Mouse (Mus musculus) ovary, adult 18-20 months (tissue): Measurements from ENCODE around the gene Rbms3.

ENCODE experiments used
- DNase-seq: peaks from one replicate; pipeline ENCODE4 v3.0.0; 2022; ENCODE audit warnings: low spot score, mixed read lengths

The Rbms3 gene

DNA sequence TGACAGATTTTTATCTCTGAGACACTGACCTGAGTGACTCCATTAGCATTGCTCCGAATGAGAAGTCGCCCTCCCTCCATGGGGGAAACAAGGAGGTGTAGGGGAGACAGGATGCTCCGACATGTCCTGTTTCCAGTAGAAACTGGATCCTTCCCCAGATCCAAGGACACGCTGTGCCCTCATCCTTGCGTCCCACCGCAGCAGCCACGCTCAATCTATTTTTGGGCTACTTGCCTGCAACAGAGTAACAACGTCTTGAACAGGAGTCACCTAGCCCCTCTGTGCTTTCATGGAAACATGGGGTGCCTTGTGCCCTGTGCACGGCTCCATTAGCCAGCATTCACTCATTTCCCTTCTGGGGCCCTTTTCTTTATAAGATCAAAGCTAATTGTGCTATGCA, at the start of gene Rbms3:
TSS of gene Rbms3 (minus strand) at position 143 of the 400 bp plus-strand sequence.
- DNase-seq, result no peak

DNA sequence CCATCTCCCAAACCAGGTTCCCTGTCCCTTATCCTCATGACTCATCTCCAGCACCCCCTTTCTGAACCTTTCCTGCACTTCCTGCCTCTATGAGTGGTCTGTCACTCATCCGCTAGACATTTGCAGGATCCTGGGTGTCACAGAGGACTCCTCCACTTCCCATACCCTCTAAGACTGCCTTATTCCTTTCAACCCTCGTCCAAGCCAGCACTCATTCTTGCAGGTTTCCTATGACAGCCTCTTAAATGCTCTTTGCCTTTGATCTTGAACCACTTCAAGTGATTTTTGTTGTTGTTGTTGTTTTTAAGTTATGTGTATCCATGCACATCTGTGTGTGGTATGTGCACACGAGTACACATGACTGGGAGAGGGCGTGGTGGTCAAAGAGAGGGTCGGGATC, 43.6 kb upstream of the Rbms3 start:
- no peak for DNase-seq

DNA sequence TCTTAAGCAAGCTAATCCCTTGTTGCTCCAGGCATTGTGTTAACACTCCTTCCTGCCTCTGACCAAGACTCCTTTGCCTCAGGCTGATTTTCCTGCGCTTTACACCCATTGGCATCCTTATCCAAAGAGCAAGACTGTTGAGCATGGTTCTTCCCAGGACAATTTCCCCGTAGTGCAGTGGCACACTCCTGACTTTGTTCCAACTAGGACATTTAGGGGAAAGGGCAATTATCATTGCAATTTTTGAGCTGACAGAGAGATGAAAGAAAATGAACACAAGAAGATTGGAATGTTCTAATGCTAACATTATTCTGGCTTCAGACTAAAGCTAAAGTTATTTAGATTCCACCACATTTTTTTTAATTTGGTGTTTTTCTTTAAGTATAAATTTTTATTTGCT, 24.9 kb upstream of the Rbms3 start:
- no peak for DNase-seq

DNA sequence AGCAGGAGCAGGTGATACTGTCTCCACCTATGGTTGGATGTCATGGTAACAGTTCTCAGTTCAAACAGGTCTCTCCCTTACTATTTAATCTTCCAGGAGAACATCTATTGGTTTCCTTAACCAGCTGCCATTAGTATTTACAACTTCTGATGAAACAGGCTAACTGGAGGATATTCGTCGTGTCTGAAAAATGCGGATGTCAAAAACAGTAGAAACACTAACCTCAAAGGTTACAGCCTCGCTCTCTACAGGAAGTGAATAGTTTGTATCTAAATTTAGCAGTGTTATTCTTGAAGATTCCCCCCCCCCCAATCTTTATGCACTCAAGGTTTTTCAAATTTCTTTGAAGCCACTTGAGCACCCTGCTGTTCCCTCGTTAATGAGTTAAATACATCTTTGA, 23.9 kb upstream of the Rbms3 start:
- DNase-seq, result no peak

DNA sequence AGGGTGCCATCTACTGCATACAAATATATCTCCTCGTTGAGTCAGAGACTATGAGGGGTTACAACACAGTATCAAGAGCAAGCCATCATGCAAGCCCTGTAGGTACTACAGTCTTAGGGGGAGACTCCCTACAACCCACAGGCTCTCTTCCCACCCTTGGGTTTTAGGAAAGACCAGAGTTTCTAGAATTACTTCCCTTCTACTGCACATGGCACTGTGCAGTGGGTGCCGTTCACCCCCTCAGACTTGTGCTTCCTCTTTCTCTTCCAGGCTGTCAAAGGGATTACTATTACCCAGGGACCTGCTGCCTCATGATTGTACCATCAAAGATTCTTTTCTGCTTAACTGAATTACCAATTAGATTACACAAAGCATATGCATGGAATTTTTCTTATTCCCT, 16.4 kb upstream of the Rbms3 start:
- no peak for DNase-seq

DNA sequence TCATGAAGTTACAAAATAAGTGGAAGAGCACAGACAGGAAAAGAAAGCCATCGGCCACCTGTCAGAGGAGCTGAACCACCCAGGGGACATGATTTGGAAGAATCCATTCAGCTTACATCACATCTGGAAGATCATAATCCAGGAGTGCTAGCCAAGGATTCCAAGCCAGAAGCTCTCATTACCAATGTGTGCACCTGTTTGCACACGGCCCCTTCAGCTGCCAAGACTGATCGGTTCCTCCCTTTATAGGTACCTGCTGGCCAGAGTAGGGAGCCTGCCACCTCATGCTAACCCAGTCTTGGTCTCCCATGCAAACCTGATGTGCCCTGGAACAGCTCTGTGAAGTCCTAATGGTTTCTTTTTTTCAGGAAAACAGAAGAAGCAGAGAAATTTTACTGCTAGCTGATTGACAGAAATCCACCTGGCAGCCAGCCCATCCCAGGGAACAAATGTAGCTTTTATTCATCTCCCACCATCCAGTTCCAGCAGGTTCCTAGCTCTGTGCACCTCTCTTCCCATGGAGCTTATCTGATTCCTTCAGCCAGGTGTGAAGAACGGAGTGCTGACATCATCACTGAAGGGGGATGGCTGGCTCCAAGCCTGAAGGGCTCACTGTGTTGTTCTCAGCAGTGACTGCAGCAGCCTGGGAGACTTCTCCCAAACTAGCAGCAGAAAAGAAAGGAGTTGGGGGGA, 11.5 kb upstream of the Rbms3 start:
- DNase-seq, result no peak

DNA sequence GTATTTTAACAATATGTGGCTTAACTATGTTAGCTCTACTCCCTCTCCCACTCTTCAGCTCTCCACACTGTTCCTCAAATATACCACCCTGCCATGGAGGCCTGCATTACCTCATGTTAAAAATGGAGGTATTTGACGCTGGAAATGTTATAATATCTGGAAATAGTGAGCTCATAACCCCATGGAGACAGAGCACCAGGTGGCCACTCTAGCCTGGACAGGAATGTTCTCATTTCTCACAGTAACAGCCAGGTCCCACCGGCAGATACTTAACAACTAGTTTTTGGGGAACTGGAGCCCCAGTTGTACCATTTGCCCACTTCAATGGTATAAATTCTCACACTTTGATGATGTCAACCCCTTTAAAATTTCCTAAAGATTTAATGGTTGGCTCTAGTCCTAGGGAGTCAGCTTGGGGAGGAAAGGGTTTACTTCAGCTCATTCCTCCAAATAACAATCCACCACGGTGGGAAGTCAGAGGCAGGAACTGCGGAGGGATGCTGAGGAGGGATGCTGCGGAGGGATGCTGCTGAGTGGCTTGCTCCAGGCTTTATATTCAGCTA, 9.0 kb upstream of the Rbms3 start:
- no peak for DNase-seq

DNA sequence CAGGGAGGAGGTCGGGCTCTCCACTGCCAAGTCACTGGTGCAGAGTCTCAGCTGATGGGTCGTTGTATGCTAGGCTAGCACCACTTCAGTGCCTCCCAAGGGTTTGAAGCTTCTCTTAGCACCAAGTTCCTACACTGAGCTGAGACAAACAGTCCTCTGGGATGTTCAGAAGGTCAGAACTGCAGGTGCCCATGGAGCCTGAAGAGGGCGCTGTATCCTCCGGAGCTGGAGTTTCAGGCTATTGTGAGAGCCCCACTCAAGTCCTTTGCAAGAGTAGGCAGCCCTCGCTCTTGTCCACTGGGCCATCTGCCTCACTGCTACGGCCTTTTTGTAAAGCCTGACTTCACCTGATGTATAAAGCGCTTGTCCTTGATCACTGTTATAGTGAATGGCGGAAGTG, 6.8 kb upstream of the Rbms3 start:
- no peak for DNase-seq

DNA sequence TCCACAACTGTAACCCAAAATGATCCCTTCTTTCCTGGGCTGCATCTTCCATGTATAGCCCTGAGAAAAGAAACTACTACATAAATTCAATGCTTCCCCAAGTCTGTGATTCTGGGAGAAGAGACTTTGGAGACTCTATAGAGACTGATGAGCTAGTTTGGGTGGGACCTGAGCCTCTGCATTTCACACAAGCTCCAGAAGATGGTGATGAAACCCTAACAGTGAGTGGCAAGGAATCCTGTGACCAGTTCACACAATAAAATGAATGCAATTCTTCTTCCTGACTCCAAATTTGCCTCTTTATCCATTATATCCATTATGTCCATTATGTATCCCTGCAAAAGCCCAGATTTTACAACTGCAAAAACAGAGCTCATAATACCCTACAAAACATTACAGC, 2.5 kb downstream of the Rbms3 start:
- no peak for DNase-seq

DNA sequence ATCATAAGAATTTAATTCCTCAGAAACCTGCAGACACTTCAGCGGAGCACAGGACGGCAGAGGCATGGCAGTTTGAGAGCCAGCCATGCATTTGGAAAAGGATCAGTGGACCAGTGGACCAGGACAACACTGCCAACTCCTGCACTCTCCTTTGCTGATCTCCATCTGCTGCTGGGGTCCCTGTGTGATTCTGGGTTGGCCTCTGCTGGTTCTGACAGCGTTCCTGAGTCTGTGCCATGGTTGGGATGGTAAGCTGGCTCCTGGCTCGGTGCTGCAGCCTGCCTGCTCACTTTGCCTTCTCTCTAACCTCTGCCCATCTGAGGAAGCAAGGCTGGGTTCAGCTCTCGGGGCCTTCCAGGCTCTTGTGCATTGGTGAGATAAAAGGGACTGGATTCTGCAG, 28.9 kb downstream of the Rbms3 start:
- DNase-seq, result no peak

DNA sequence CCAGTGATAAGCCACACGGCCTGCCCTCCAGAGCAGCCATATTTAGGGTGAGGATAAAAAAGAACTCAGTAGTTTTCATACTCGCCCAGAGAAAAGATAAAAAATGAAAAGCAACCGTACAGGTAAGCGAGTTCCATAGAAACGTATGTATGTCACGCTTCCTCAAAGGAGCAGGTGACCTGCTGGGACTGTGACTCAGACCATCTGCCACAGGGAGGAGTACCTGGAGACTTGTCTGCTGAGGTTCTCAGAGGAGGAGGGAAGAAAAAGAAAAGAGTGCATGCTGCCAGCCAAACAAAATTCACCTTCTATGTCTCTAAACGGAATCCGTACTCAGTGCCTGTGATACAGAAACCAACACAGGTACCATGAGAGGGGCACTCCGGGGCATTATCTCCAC, 30.4 kb downstream of the Rbms3 start:
- DNase-seq, result no peak

DNA sequence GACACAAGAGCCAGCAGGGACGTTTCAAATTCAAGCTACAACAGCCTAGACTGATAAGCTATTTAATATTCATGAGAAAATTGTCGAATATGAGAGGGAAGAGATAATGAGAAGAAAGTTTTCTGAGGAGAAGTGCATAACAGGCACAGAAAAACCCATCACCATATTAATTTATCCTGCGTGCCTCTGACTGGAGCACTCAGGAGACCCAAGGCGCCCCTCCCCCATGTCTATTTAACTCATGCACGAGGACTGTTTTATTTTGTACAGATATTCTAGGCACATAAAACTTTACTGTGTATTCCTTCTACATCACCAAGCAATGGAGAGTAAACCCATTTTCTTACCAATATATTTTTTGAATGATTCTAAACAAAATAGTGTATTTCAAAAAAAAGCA, 33.6 kb downstream of the Rbms3 start:
- no peak for DNase-seq

DNA sequence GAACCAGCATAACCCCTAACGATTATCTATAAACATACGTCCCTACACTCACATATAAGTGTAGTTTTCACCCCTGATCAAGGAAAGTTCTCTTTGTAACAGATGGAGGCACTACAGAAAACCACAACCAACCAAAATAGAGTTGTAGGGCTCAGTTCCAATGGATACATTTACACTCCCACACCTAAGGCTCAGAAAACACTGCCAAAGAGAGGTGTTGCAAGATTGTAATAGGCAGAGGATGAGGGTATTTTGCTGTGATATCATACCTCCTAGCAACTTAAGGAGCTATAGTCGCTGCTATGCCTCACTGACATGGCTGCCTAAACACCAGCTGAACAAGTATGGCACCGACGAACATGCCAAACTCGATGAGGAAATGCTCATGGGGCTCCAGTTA, 44.4 kb downstream of the Rbms3 start:
- no peak for DNase-seq

DNA sequence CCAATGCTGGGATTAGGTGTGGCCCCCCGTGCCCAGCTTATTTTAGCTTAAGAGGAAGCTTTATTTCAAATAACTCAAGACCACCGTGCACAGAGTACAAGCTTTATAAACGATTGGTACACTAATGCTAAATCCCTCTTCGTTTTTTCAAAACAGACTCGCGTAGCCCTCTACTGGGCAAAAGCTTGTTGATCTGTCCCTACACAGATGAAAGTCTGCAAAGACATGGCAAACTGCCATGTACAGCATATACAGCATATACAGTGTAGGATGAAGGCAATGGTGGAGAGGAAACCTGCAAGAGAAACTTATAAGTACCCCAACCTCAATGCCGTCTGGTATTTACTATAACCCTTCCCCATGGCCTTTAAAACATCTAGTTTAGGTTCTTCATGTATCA, 46.1 kb downstream of the Rbms3 start:
- no peak for DNase-seq

DNA sequence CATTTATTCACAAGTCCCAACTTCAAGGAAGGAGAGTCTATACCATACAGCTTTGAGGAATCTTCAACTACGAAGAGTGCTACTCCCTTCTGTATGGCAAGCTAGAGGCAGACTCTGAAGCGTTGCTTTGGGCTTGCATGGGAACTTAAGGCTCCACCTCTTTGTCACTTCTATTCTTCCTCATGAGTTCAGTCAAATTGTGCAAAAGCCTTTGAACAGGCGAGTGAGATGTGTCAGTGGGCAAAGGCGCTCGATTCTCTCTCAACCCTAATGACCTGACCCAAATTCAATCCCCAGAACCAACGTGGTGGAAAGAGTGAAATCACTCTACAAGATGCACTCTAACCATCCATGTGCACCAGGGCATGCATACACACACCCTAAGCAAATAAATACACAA, 47.1 kb downstream of the Rbms3 start:
- DNase-seq, result no peak

DNA sequence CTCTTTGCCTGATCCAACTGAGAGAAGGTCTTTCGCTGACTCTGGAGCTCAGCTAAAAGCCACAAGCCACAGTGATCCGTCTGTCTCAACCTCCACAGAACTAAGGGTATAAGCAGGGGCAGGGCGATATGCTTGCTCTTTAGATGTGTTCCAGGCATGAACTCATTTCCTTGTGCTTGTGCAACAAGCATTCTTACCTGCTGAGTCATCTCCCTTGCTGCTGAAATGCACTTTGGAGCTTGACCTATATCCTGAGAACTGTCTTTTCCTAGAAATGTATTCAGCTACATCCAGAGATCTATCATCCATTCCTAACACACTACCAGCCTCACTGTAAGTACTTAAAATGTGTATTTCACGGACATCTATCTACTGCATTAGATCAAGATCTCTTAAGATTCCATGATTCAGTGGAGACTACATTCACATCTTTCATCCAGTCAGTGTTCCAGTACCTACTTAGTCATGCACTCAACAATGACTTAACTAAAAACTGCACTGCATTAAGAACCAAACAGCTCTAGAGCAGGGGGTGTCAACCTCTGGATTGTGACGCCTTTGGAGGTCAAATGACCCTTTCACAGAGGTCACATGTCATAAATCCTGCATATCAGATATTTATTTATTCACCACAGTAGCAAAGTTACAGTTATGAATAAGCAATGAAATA, 58.4 kb downstream of the Rbms3 start:
- no peak for DNase-seq

DNA sequence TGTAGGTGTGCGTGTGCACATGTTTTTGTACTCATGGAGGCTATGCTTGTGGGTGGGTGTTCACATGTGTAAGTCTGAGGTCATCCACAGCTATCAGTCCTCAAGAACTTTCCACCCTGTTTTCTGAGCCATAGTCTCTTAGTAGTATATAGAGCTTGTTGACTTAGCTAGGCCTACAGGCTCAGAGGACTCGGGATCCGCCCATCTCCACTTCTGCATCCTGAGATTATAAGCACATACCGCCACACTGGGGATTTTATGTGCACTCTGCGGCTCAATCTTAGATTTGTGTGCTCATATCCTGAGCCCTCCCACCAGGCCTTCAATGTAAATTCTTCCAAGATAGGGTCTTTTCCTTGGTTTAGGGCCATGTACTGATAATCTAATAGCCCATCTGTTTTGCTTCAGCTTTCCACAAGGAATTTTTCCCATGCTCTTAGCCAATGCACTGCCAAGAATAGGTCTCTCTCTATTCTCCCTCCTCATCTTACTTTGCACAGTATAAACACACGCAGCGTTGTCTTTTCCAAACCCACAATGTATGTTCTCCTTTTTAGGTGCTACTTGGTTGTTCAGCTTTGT, 59.4 kb downstream of the Rbms3 start:
- no peak for DNase-seq

DNA sequence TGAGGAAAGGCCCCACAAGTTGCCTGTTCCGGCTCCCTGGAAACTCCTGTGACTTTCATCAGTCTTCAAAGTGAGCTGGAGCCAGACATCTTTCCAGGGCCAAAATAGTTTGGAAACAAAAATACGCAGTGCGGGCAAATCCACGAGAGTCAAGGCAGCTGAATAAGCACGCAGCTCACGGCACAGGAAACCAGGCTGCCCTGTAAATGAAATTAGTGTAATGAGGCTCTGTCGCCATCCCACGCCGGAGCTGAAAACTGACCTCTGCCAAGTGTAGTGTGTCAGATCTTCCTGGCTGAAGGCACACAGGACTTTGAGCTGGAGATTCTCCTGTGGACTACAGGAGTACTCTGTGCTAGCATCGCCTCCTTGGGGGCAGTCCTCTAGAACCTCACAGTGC, 63.4 kb downstream of the Rbms3 start:
- no peak for DNase-seq

DNA sequence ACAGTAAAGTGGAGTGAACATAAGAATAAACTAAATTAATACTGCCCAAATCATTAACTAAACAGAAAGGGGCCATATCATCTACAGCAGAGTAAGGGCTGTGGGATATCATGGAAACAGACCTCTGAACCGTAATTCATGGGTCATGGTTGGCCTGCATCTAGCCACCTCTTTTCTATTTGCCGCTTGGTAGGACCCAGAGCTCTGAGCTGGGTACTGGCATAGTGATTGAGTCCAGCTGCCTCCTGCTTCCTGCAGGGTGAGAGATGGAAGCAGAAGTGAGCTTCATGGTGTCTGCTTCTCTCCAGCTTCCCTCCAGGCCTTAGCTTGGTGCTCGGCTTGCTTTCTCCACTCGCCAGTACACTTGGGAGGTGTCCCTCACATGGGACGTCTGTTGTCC, 71.2 kb downstream of the Rbms3 start:
- DNase-seq, result no peak

DNA sequence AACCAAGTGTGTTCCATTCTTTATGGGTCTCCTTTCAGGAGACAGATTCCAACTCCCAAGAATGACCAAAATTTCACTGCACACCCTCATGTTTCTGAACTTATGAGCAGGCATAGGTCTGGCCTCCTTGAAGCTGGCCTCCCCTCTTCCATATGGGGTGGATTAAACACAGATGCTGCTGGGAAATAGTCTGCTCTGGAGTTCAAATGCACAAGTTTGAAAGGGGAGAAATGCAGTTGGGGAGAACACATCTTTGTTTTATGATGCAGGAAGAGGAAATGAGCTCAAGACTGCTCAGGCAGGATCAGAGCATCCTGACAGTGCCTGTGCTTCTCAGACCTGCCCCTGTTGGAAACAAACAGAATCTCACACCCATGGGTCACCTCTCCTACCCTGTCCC, 75.4 kb downstream of the Rbms3 start:
- no peak for DNase-seq

DNA sequence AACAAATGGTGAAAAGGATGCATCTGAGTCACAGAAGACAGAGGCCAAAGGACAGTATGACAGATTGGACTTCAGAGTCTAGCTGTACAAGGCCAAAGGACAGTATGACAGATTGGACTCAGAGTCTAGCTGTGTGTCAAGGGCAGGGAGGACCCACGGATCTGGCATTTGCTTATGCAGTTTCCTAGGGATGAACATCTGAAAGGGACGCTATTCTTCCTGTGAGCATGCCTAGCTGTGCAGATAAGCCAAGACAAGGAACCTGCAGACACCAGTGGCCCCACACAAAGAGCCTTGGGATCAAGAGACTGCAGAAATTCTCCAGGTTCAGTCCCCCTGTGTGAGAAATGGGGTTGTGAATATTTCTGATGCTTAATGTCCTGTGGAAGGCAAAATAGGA, 100.4 kb downstream of the Rbms3 start:
- no peak for DNase-seq

DNA sequence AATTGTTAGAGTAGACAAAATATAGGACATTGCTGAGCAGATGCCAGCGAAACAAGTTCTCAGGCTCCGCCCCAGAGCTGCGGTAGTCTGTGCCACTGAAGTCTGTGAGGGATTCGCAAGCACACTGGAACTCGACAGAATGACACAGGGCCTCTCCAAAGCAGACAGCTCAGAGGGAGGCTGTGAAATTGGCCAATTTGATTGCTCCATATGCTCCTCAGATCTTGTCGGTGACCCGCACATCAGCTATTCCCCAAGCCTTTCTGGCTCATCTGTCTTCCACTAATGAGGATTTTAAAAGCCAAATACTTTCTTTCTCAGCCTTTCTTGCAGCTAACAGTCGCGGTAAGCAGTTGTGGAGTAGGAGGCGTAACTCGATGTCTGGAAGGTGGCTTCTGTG, 120.8 kb downstream of the Rbms3 start:
- no peak for DNase-seq

DNA sequence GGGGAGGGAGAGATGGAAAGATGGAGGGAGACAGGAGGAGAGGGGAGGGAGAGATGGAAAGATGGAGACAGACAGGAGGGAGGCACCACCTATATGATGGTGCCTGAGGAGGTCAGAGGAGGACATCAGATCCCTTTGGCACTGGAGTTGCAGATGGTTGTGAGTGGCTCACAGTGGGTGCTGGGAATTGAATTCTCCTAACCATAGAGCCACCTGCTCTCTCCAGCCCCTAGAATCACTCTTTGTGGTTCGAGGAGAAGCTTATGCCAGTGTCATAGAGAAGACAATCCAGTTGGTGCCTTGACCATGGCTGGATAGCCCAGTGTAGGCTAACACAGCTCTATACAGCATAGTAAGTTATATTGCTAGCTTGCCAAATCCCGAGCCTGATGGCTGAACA, 137.8 kb downstream of the Rbms3 start:
- no peak for DNase-seq

DNA sequence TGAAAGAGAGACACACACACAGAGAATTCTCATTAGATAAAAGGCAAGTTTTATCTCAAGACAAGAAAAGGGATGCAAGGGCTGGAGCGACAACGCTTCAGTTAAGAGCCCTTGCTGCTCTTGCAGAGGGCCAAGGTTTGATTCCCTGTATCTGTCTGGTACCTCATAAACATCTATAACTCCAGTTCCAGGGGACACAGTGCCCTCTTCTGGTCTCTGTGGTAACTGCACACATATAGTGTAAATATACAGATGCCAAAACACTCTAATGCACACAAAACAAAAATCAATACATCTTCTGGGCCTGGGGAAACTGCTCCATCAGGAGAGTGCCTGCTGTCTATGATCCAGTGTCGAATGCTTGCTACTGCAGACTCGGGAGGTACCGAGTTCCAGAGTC, 145.3 kb downstream of the Rbms3 start:
- no peak for DNase-seq
